Mouse (Mus musculus) spleen, embryonic (tissue): Measurements from ENCODE around the gene Entpd3.

Source experiments
- CTCF ChIA-PET: fragments of 350-600 bp; sonication (Branson Sonifier 250); formaldehyde crosslinking; loops from one replicate; lab custom pipeline; 2022; lab: Charles Lee

The Entpd3 gene

DNA sequence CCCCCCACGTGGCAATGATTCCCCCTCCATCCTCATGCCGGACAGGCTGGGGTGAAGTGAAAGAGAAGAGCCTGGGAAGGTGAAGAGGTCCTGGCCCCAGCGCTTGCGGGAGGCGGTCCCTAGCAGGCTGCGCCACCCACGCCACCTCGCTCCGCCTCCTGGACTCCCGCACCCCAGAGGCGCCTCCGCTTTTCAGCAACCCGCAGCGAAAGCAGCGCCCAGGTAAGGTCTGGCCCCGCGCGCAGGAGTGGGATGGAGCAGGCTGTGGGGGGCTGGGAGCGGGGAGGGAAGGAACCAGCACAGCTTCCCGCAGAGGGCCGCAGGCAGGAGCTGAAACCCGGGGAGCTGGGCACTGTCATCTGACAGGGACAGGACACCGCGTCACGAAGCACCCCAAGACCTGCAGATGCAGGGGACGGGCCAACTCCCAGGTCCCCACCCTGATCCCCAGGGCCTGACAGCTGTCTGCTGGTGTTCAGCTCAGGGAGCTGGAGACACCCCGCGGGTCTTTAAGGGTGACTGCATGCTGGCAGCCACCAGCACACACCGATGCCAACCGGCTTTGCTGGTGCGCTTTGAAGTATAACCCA, at the start of gene Entpd3:
Gene Entpd3, plus strand, starts transcription at position 157 of the 590 bp plus-strand sequence.
- CTCF ChIA-PET = no interaction called here

DNA sequence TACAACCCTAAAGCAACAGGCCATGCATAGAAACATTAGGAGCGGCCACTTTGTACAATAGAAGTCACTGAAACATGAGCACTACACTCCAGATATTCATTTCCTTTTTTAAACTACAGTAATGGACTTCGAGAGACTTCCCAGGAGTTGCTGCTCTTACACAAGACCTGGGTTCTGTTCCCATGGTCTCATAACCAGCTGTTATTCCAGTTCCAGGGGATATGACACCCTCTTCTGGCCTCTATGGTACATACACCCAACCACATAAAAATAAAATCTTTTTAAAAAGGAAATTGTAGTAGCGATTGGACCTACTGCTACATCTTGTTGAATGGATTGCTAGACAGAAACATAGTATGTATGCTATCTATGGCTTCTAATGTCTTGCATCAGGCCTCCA, 48.1 kb upstream of the Entpd3 start:
- CTCF ChIA-PET = interaction anchor here (0.7 kb wide), 1 partner anchor 8 kb away, joined by 3 read pairs; no protein-coding TSS in a partner anchor

DNA sequence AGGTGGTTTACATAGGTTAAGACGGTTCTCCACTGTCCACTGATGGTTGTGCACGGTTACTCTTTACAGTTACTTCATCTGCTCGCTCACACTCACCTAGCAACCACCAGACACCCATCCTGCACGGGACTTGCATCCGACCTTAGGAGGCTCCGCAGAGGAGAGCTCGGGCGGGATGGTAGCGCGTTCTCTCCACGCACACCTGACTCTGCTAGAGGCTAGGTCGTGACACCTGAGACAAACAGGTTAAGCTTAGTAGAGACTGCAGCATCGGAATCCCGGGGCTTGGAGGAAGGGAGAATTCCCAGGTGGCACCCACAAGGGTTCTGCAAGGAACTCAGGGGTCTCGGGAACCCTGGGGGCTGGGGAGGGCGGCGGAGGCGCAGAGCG, 47.6 kb upstream of the Entpd3 start, which contains the start of gene Eif1b:
Gene Eif1b, plus strand, starts transcription at position 223 of the 390 bp plus-strand sequence.
- CTCF ChIA-PET = interaction anchor here (0.7 kb wide), 1 partner anchor 8 kb away, joined by 3 read pairs; no protein-coding TSS in a partner anchor

DNA sequence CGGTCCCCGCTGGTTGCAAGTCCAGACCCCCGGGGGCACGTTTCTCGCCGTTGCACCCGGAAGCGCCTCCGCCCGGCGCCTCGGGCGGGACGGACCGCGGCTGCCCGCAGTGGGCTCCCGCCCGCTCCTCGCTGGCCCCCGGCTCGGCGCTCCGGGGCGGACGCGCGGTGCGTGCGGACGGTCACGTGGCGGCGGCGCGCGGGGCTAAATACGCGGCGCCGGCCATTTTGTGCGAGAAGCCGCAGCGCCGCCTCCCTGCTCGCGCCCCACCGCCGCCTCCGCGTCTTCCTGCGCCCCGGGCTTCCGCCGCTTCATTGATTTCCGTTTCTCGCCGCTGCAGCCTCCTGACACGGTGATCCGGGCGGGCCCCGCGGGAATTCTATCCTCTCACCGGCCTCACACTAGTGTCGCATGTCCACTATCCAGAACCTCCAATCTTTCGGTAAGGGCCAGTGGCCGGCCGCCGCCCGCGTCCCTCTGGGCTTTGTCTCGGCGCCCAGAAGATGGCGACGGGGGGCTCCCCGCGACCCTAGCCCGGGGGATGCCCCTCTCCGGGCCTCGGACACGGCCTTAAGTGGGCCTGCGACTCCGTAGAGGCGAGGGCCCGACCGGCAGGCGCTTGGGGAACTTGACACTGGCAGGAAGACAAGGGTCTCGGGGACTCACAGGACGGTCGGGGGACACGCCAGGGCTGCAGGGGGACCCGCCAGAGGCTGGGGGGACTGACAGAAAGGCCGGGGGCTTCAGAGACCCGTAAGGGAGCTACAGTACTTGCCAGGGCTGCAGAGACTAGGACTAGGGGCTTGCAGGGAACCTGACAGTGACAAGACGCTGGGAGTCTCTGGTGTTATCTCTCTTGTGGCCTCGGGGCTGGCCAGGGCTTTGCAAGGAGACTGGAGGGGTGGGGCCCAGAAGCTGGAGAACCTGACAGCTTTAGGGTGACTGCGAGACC, 46.9 kb upstream of the Entpd3 start:
- CTCF ChIA-PET = interaction anchor here (0.6 to 1.0 kb wide), 3 partner anchors 9 to 1227 kb away, joined by 3 to 4 read pairs (median 3); no protein-coding TSS in a partner anchor

DNA sequence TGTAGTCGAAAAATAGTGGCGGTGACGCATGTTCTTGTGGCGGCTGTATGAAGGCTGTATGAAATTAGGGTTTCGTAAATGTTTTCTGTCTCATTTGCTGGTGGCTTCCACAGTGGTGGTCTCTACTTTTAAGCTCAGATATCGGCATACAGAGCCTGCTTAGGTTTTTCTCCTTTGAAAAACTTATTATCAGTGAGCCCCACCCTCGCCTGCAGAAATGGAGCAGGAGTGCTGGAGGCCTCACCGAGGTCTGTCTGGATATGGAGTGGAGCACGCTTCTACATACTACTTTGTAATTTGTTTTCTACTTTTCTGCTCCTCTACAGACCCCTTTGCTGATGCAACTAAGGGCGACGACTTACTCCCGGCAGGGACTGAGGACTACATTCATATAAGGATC, 45.8 kb upstream of the Entpd3 start:
- CTCF ChIA-PET = interaction anchor here (0.7 to 1.0 kb wide), 2 partner anchors 76 to 1817 kb away, joined by 3 read pairs; no protein-coding TSS in a partner anchor

DNA sequence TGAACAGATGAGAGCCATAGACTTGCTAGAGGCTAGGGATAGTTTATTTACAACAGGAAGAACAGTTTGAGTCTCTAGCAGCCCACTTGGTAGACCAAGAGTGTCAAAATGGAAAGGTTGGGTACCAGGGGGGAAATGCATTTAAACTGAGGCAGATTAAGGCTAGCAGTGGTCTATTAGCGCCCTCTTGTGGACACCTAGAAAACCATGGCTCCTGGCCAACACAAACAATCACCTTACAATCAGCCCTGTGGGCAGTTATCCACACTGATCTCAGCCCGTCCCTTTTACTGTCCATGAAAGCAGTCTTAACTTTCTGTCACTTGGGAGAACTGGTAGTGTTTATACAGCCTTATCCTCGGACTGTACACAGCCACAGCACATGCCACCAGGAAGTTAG, 42.9 kb upstream of the Entpd3 start:
- CTCF ChIA-PET = no interaction called here

DNA sequence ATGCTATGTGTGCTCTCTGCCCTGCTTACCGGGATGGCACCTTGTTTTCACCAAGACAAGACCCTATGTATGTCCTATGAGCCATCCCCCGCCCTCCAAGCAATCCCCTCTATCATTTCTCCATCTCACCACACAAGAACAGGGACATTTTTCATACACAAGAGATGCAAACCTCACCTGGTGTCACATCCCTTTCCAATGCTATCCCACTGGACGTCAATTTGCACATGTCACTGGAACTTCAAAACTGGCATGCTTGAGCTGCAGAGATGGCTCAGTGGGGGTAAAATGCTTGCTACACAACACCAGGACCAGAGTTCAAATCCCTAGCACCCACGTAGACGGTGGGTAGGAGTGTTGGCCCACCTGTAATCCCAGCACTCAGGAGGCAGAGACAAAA, 41.6 kb upstream of the Entpd3 start:
- CTCF ChIA-PET = no interaction called here

DNA sequence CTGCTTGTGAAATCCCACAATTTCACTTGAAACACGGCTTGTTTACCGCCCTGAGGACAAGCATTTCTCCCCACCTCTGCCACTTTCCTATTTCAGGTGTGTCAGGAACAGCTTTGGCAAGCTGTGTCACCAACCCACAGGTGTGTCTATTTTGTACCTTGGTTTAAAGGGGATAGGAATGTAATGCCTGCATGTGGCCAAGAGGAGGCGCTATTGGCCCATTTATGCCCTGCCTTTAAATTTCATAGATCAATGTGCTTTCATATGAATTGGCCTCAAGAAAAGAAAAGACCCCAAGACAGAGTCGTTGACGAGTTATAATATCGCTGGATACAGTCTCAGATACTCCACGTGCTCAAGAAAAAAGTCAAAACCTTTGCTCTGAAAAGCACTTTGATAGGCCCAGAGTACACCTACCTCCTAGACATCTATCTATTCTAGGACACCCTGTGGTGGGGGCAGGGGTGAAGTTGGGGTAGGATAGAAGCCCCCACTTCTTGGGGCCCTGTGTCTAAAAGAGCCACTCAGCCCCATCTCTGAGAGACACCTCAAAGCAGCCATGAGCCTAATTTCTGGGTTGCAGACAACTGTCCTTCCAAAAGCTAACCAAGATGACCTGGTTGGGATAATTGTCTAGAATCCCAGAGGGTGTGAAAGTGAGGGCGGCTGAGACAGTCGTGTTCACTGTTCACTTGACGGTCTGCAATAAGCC, 38.3 kb upstream of the Entpd3 start:
- CTCF ChIA-PET = interaction anchor here (0.7 to 1.9 kb wide), 3 partner anchors 68 to 81 kb away, joined by 3 to 4 read pairs (median 3); no protein-coding TSS in a partner anchor

DNA sequence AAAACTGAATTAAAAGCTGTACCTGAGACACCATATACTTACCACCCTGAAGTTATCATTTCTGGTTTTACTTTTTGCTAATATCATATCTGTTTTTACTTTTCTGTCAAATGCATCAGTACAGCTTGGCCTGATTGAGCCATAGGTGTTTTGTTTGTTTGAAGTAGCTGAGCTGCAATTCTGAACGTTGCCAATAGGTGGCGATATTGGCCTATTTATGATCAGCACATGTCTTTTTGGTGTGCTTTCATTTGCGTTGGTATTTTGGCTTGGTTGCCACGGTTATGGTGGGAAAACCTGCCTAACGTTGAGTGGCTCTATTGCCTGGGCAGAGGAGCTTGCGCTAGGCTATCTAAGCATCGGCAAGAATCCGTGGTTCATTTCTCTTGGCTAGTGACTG, 37.6 kb upstream of the Entpd3 start:
- CTCF ChIA-PET = interaction anchor here (0.8 to 1.9 kb wide), 3 partner anchors 68 to 90 kb away, joined by 3 to 4 read pairs (median 4); no protein-coding TSS in a partner anchor

DNA sequence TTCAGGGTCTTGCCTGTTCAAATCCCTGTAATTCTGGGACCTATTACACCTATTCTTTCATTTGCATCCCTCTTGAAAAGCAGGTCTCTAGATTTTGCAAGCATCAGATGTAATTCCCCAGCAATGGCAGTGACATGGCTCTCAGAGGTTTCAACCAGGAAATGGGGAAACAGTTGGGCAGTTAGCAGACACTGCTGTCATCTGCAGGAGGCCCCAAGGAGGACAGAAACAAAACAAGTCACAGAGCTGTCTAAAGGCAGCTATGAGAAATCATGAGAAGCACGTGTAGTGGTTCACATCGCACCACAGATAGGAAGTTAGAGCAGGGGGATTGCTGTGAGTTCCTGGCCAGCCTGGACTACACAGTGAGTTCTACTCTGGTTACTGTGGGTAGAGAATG, 35.2 kb upstream of the Entpd3 start:
- CTCF ChIA-PET = no interaction called here

DNA sequence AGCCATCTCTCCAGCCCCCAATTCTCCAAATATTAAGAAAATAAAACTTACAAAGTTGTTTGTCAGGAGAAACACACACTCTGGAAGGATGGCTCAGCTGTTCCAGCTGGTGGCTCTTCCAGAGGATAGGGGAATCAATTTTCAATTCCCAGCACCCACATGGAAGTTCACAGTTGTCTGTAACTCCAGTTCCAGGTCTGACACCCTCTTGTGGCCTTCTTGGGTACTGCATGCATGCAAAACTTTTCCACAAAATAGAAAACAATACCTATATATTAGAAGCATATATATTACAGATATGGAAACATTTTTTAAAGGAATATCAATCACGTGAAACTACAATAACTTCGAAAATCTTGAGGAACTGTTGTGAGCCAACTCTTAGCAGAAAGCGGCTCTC, 27.8 kb upstream of the Entpd3 start:
- CTCF ChIA-PET = no interaction called here

DNA sequence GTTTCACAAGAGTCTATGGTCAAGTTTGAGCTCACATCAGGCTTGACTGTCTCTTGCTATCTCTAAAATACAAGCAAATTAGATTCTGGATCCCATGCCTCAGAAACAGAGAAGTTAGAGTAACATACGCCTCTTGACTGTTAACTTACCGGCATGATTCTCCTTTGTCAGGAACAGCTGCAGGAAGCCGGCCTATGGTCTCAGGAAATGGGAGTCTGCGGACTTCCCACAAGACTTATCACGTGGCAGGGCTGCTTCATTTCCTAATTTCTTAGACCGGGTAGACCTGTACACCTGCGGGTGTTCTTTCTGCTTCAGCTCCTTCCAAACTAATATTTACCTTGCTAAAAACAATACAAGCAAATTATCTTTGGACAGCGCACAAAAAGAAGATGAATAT, 22.9 kb upstream of the Entpd3 start:
- CTCF ChIA-PET = no interaction called here

DNA sequence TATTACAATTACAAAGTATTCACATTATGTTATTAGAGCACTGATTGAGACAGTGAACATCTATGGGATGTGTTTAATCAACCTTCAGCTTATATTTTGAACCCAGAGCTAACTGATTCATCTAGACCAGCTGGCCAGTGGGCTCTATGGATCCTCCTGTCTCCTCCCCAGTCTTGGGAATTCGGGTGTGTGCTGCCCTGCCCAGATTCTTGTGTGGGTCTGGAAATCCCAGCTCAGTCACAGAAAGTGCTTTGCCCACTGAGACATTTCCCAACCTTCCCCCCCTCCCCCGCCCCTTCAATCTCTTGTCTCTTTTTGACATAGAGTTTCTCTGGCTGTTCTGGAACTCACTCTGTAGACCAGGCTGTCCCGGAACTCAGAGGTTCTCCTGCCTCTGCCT, 20.7 kb upstream of the Entpd3 start:
- CTCF ChIA-PET = interaction anchor here (0.5 to 0.6 kb wide), 2 partner anchors 93 to 194 kb away, joined by 3 to 5 read pairs; no protein-coding TSS in a partner anchor

DNA sequence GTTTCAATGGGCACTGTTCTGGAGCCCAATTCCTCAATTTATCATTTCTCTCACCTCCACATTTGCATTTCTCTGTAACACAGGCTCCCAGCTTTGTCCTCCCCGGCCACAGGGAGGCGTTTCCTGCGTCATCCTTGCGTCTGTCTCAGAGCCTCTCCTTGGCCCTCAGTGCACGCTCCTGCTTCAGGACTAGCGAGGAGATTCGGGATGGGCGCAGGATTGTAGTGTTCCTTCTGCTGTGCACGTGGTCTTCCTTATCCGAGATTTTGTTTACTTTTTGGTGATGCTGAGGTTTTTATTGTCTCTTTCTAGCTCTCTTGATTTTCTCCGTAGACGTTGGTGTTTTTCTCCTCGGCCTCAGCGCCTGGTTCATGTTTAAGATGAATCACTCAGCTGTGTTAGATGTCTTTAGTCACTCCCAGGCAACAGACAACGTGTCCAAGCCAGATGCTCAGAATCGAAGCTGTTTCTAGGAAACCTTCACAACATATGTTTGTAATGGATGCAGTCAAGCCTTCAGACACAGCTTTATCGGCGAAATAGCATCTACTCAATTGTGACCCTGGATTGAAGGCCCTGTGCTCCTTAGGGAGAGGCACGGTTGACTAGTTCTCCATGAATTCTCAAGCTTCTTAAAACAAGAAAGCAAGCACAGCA, 20.0 kb upstream of the Entpd3 start:
- CTCF ChIA-PET = interaction anchor here (0.5 to 0.6 kb wide), 2 partner anchors 94 to 193 kb away, joined by 3 to 5 read pairs; no protein-coding TSS in a partner anchor

DNA sequence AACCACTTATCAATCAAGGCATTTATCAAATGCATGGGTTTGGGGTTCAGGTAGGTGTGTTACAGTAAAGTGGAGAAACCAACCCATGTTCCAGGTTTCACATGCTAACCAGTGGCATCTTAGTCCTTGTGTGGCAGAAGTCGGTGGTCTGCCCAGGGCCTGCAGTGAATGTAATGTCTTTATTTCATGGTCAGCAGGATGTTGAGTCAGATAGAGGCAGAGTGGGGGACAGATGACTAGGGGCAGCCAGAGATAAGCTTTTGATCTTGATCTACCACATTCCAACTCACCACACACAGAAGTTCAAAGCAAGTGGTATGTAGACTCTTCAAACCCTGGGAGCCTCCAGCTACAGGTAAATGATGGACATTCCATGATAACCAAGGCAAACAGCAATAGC, 18.5 kb upstream of the Entpd3 start:
- CTCF ChIA-PET = interaction anchor here (0.6 kb wide), 1 partner anchor 892 kb away, joined by 5 read pairs; no protein-coding TSS in a partner anchor

DNA sequence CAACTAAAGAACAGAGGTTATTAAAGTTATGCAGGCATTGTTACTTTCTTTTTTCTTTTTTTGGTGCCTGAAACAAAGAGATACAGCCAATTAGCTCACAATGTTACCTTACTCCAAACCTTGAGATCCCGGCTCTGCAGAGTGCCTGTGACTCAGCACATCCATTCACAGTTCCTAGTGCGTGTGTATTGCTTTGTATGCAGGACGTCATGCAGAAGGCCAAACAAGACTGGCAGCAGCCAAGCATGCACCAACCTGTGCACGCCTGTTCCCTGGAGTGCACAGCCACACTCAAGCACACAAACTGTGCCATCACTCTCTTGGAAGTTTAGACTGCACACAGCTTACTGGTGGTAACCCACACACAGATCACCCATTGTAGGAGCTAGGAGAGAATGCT, 12.3 kb upstream of the Entpd3 start:
- CTCF ChIA-PET = no interaction called here

DNA sequence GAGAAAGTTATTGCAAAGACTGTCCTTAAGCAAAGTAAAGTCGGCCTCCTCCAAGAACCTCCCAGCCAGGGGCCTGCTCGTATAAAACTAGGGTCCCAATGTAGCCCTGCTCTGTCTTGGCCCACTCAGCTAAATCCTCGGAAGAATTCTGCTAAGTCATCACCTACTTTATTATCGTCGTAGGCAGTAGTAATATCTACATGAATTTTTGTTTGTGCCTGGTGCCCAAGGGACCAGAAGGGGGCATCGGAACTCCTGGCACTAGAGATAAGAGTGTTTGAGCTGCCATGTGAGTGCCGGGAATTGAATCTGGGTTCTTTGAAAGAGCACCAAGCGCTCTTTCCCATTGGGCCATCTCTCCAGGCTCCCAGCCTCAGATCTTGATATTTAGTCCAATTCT, 11.7 kb upstream of the Entpd3 start:
- CTCF ChIA-PET = no interaction called here

DNA sequence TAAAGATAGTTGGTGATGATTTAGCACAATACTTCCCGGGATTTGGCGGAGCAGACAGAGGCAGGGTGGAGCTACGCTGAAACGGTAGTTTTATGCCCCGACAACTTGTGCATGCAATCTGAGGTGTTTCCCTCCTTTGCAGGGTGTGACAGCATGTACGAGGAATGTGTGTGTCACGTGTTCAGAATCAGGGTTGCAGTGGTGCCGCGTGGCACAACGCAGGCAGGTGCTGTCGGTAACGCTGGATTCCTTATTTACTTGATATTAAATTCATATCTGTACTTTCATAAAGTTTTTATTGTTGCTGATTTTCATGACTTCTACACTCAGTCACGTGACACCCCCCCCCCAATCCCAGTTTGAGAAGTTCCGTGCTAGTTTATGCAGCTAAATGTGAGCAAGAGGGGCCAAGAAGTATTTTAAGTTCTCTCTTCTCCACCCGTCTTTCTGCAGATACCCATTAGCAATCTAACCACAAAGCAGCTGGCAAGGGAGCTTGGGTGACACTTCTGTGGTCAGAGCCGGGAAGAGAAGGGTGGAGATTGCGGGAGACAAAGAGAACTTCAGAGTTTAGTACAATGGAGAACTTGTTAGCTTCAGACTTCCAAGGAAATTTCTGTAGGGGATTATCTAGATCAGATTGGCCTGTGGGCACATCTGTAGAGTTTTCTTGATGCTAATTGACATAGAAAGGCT, 10.7 kb upstream of the Entpd3 start:
- CTCF ChIA-PET = no interaction called here

DNA sequence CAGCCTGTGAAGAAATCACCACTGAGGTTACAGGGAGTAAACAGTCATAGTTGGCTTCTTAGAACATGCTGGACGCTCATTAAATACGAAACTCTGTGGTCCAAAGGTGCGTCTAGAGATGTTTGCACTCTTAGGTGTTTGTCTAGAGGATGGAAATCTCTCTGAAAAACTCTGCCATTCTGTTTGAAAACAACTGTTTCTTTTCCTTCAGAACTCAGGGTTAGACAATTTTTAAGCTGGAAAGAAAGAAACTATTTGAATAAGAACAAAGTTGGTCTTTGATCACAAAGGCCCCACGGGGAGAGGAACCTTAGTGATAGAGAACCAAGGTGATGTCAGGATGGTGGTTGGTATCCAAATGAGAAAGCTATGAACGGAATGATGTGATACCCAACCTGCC, 9.1 kb upstream of the Entpd3 start:
- CTCF ChIA-PET = no interaction called here

DNA sequence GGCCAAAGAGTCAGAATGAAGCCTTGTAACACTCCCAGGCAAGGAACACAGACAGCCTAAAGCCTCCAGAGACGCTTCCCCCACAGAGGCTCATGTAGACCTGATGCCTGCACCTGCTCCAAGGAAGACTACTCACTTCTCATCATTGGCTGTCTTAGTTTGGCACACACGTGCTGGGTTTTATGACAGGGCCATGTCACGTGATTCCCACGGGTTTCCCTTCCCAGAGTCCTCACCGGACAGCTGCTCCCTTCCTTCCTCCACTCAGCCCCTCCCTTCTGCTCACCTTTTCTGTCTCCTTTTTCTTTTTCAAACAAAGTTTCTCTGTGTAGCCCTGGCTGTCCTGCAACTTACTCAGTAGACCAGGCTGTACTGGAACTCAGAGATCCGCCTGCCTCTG, 7.6 kb upstream of the Entpd3 start:
- CTCF ChIA-PET = no interaction called here
